ENCODE assay signal across 14 mouse cellular contexts in the genomic region with DNA sequence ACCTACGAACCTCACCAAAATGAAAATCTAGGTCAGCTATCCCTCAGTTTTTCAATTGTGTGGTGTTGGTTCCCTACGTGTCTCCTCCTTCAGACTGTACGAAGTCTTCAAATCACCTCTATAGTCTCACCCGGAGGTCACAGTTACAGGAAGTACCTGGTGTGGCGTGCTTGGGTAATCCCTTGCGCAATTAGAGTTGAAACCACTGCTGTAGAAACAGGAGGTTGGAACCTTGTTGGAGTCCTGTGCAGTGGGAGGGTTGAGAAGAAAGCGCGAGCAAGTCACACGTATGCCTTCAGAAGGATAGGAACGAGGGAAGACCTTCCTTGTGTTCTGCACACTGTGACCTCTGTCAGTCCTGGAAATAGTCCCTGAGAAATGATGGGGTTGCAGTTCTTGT.
DNase-seq lines count a peak whose midpoint lies in the region; ATAC-seq and TF ChIP-seq lines count a peak whose summit lies in the region.
"Had no signal": no experiment of that assay in that cellular context is flagged by ENCODE, and none has a peak within 500 bp of the region (broad histone marks: within the 10 kb centered on the region; RNA-seq: fewer than 3 reads in every experiment).

No protein-coding gene starts in this region.

- no peaks in the 10 kb centered on the region for H3K36me3 ChIP-seq in kidney, postnatal 0 days (ENCODE audit: insufficient read depth, low read length)
- H3K36me3 ChIP-seq in kidney, embryonic 14.5 days (ENCODE audit: control insufficient read depth, insufficient read depth, low read length), result no peaks in the 10 kb centered on the region
- H3K36me3 ChIP-seq: forebrain, embryonic 12.5 days; lung, embryonic 15.5 days had no signal

- no peaks in the 10 kb centered on the region for H3K4me1 ChIP-seq in kidney, postnatal 0 days (replicated peaks; ENCODE audit: insufficient read depth, low read length)
- no peaks in the 10 kb centered on the region for H3K4me1 ChIP-seq in kidney, embryonic 14.5 days (ENCODE audit: control insufficient read depth, insufficient read depth, low read length)
- H3K4me1 ChIP-seq: forebrain, embryonic 12.5 days had no signal

- POLR2A ChIA-PET in Patski (lab: Charles Lee), result no interaction called here

- TF ChIP-seq CTCF in kidney, postnatal 0 days (IDR thresholded peaks at IDR 0.05; ENCODE audit: low read depth), result no peak
- TF ChIP-seq CTCF in Patski (IDR thresholded peaks at IDR 0.05), result no peak

- H3K9me3 ChIP-seq in kidney, postnatal 0 days (replicated peaks; ENCODE audit: low read length), result no peaks in the 10 kb centered on the region
- H3K9me3 ChIP-seq in kidney, embryonic 14.5 days (ENCODE audit: control insufficient read depth, low read length), result no peaks in the 10 kb centered on the region
- H3K9me3 ChIP-seq: forebrain, embryonic 12.5 days; lung, embryonic 15.5 days had no signal

- no peak for DNase-seq in kidney, postnatal 0 days (ENCODE audit: low spot score)
- DNase-seq in Patski (ENCODE audit: low read depth, low spot score) (no peak), MN1 (ENCODE audit: low spot score) (no peak)
- DNase-seq in thymus, postnatal 36 days, result no peak
- DNase-seq: cerebellum, adult 11-12 months; heart, postnatal 14 days had no signal

- H3K27me3 ChIP-seq in kidney, postnatal 0 days (ENCODE audit: insufficient read depth, low read length), result no peaks in the 10 kb centered on the region
- H3K27me3 ChIP-seq in kidney, embryonic 14.5 days (ENCODE audit: control insufficient read depth, insufficient read depth, low read length), result no peaks in the 10 kb centered on the region
- H3K27me3 ChIP-seq in Patski, result no peaks in the 10 kb centered on the region
- H3K27me3 ChIP-seq: forebrain, embryonic 12.5 days; lung, embryonic 15.5 days had no signal

- no peak overlapping the region for H3K27ac ChIP-seq in kidney, postnatal 0 days
- H3K27ac ChIP-seq in kidney, embryonic 14.5 days (ENCODE audit: low read depth, low read length), result no peak overlapping the region
- H3K27ac ChIP-seq: forebrain, embryonic 12.5 days; left cerebral cortex, adult 2 months had no signal

- peak; percentile 65; the same call in 1 of the 2 replicates for ATAC-seq in kidney, postnatal 0 days (replicated peaks; ENCODE audit: low FRiP score, low read depth)
- ATAC-seq in kidney, embryonic 14.5 days (ENCODE audit: low FRiP score, low TSS enrichment), result no peak
- ATAC-seq in Patski, result peak; percentile 35
- peak; percentile 83 to 84 for ATAC-seq in hematopoietic stem cell, adult 5-6 weeks (replicated peaks in 1 of 2; ENCODE audit: insufficient read depth in 1 of 2, low FRiP score in 2 of 2, low TSS enrichment in 1 of 2, low read depth in 1 of 2, poor library complexity in 2 of 2, severe bottlenecking in 2 of 2)
- ATAC-seq in megakaryocyte progenitor cell, adult 5-6 weeks (replicated peaks; ENCODE audit: poor library complexity), result peak; percentile 86
- no peak for ATAC-seq in megakaryocyte-erythroid progenitor cell, adult 5-6 weeks (replicated peaks; ENCODE audit: low FRiP score, low TSS enrichment, poor library complexity, severe bottlenecking)

- 72% methylated on average over 10 of the region's 10 CpGs for whole genome bisulfite sequencing in kidney, postnatal 0 days
- 80% methylated on average over 10 of the region's 10 CpGs for WGBS in kidney, embryonic 14.5 days

- CTCF ChIA-PET in Patski (lab: Charles Lee), result no interaction called here

- in situ Hi-C loops in Patski (cut with MboI; ENCODE audit: low pct_unique_long_range_greater_than_20kb), result no loop called here

- H3K4me2 ChIP-seq in kidney, postnatal 0 days (ENCODE audit: low read length), result no peak overlapping the region
- H3K4me2 ChIP-seq in kidney, embryonic 14.5 days (replicated peaks; ENCODE audit: low read depth, low read length), result no peak overlapping the region
- H3K4me2 ChIP-seq: forebrain, embryonic 12.5 days; lung, embryonic 15.5 days had no signal

- no peak overlapping the region for H3K4me3 ChIP-seq in kidney, postnatal 0 days (replicated peaks; ENCODE audit: low read depth, low read length)
- H3K4me3 ChIP-seq in kidney, embryonic 14.5 days (ENCODE audit: low read length), result no peak overlapping the region
- H3K4me3 ChIP-seq: forebrain, embryonic 12.5 days; left cerebral cortex, adult 2 months; lung, embryonic 15.5 days; myocyte had no signal

- H3K9ac ChIP-seq in kidney, postnatal 0 days (ENCODE audit: low read depth, low read length), result no peak overlapping the region
- no peak overlapping the region for H3K9ac ChIP-seq in kidney, embryonic 14.5 days (ENCODE audit: low read depth, low read length)
- H3K9ac ChIP-seq: forebrain, embryonic 12.5 days; lung, embryonic 15.5 days had no signal

Comparison
In these comparisons a context has a peak if more than half of its experiments do, and no peak if none do; other contexts are left out.
1. ATAC-seq: peak in kidney, postnatal 0 days (single experiment), Patski (single experiment), hematopoietic stem cell, adult 5-6 weeks (2 of 2) and megakaryocyte progenitor cell, adult 5-6 weeks (single experiment); none in kidney, embryonic 14.5 days (single experiment) and megakaryocyte-erythroid progenitor cell, adult 5-6 weeks (single experiment).